Mouse (Mus musculus) lung, embryonic 16.5 days (tissue): ENCODE measurements at regions not wholly inside any gene's neighbourhood (a gene's known extent, or its start where the extent isn't known, plus 50 kb on each side); places are given as distances from the start of the nearest gene placed in this dataset.
A peak's percentile ranks its signal among the peaks of the same experiment; 100 is the strongest.

Experiments used
- ATAC-seq: fragments of 200-750 bp; cut with Nextera tagmentation; 2 replicates; pipeline ENCODE4 v1.8.0; 2017; ENCODE audit warnings: low read depth, mild to moderate bottlenecking, moderate library complexity
- H3K27ac ChIP-seq: fragments of 300-500 bp; sonication (generic); 2 replicates; pipeline ENCODE4 v1.5.1; 2014; ENCODE audit warnings: mild to moderate bottlenecking, control low read depth, low read length
- H3K27me3 ChIP-seq: fragments of 300-500 bp; sonication (generic); 2 replicates; pipeline ENCODE4 v1.6.1; 2014; ENCODE audit warnings: low read depth, low read length, mixed read lengths; ENCODE audit not compliant: control insufficient read depth, insufficient read depth
- H3K36me3 ChIP-seq: fragments of 300-500 bp; sonication (generic); 2 replicates; pipeline ENCODE4 v1.6.1; 2014; ENCODE audit warnings: low read length; ENCODE audit not compliant: control insufficient read depth, insufficient read depth
- H3K4me1 ChIP-seq: fragments of 300-500 bp; sonication (generic); replicated peaks from 2 replicates; pipeline ENCODE4 v1.6.1; 2014; ENCODE audit warnings: low read length, mixed read lengths; ENCODE audit not compliant: control insufficient read depth, insufficient read depth
- H3K4me2 ChIP-seq: fragments of 300-500 bp; sonication (generic); 2 replicates; pipeline ENCODE4 v1.6.1; 2014; ENCODE audit warnings: low read depth, low read length, control low read depth
- H3K4me3 ChIP-seq: fragments of 300-500 bp; sonication (generic); 2 replicates; pipeline ENCODE4 v1.5.1; 2014; ENCODE audit warnings: mild to moderate bottlenecking, low read length, control low read depth
- H3K9ac ChIP-seq: fragments of 300-500 bp; sonication (generic); 2 replicates; pipeline ENCODE4 v1.6.1; 2014; ENCODE audit warnings: low read length, control low read depth
- H3K9me3 ChIP-seq: fragments of 300-500 bp; sonication (generic); 2 replicates; pipeline ENCODE4 v1.6.1; 2016; ENCODE audit warnings: low read length; ENCODE audit not compliant: control insufficient read depth
- WGBS: fragments of 180-500 bp; shearing (Covaris S2); extraction: QIAGEN DNeasy Blood & Tissue Kit; methylation state at CpG from one replicate; pipeline ENCODE4 v1.1.7; 2014; 5-methylcytosine and 5-hydroxymethylcytosine counted together

DNA sequence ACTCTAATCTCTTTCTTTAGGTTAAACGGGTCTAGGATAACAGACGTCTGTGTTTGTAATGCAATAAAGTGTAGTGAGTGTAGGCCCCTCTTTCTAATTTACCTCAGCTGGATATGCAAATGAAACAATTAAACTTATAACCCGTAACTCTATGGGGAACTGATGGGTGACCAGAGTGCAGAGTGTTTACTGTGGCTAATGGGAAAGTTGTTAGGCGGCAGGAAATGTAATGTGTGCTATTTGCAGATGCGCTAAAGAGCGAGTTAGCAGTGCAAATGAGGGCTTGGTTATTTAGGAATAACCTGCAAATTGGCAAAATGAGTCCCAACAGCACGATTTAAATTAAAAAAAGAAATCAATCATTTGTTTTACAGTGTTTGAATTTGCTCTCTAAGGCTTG, 168.8 kb upstream of the Psmd7 start:
- no peak for ATAC-seq
- no peaks in the 10 kb centered on the region for H3K4me1 ChIP-seq
- WGBS: 66% methylated on average over 7 of the region's 7 CpGs
- no peak overlapping the region for H3K4me2 ChIP-seq
- H3K27me3 ChIP-seq: no peaks in the 10 kb centered on the region
- H3K36me3 ChIP-seq: no peaks in the 10 kb centered on the region
- H3K9me3 ChIP-seq: no peaks in the 10 kb centered on the region; the same call in 1 of the 2 replicates
- H3K27ac ChIP-seq: no peak overlapping the region
- no peak overlapping the region for H3K9ac ChIP-seq
- no peak overlapping the region for H3K4me3 ChIP-seq

DNA sequence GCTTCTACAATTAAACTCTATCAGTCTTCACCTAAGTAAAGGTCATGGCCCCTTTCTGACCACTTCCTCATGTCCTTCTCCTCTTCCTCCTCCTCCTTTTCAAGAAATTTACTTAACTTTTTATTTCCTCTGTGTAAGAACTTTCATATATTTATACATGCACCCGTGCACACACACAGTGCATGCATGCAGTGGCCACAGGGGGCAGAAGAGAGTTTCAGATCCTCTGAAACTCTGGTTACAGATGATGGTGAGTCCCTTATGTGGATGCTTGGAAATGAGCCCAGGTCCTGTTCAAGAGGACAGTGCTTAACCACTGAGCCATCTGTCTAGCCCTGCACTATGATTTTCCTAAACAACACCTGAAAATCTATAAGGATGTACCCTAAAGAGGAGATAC, 170.4 kb upstream of the Psmd7 start:
- Histone ChIP-seq H3K36me3 (no peaks in the 10 kb centered on the region), H3K9ac (no peak overlapping the region), H3K4me3 (no peak overlapping the region), H3K27me3 (no peaks in the 10 kb centered on the region), H3K4me2 (no peak overlapping the region), H3K27ac (no peak overlapping the region), H3K9me3 (no peaks in the 10 kb centered on the region; the same call in 1 of the 2 replicates), H3K4me1 (no peaks in the 10 kb centered on the region)
- 76% methylated on average over 1 of the region's 1 CpGs for WGBS
- ATAC-seq: no peak

DNA sequence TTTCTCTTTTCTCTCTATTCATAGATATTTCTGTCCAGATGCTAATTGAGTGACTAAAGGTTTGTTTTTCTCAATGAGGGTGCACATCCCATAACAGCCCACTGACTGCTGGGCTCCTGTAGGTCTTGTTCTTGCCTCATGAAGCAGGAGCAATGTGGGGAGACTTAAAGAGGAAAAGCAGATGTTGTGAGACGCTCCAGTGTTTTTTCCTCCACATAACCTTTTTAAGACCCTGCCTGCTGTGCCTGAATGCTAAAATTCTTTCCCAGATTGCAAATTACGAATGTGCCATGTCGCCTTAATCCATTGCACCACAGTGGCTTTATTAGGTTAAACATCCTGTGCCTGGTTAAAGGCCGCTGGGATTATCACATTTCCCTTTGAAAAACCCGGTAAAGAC, 165.5 kb upstream of the Zfhx3 start:
- ATAC-seq: no peak
- 19% methylated on average over 5 of the region's 5 CpGs for WGBS
- no peak overlapping the region for H3K27ac ChIP-seq
- no peaks in the 10 kb centered on the region for H3K36me3 ChIP-seq
- no peak overlapping the region for H3K4me2 ChIP-seq
- no peaks in the 10 kb centered on the region for H3K4me1 ChIP-seq
- no peaks in the 10 kb centered on the region for H3K9me3 ChIP-seq
- no peaks in the 10 kb centered on the region for H3K27me3 ChIP-seq
- no peak overlapping the region for H3K4me3 ChIP-seq
- no peak overlapping the region for H3K9ac ChIP-seq

DNA sequence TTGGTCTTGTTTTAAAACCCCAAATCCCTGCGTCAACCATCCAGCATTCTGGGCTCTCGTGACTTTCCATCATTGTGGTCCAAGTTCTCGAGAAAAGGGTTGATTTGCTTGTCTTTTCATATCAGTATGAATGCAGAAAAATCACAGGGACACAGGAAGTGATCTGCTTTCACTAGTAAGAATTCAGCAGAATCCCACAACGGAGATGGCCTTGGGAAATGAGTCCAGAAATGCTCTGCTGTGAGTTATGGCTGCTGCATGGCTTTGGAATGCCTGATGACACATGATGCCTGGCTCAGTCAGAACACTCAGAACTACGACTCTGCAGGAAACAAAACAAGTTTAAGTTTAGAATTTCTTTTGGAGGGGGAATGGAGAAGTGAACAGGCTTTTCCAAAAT, 156.7 kb upstream of the Zfhx3 start:
- Histone ChIP-seq H3K9me3 (no peaks in the 10 kb centered on the region), H3K4me3 (no peak overlapping the region), H3K4me2 (no peak overlapping the region), H3K4me1 (no peaks in the 10 kb centered on the region), H3K27me3 (no peaks in the 10 kb centered on the region), H3K36me3 (no peaks in the 10 kb centered on the region), H3K27ac (no peak overlapping the region), H3K9ac (no peak overlapping the region)
- no peak for ATAC-seq
- 65% methylated on average over 5 of the region's 5 CpGs for WGBS

DNA sequence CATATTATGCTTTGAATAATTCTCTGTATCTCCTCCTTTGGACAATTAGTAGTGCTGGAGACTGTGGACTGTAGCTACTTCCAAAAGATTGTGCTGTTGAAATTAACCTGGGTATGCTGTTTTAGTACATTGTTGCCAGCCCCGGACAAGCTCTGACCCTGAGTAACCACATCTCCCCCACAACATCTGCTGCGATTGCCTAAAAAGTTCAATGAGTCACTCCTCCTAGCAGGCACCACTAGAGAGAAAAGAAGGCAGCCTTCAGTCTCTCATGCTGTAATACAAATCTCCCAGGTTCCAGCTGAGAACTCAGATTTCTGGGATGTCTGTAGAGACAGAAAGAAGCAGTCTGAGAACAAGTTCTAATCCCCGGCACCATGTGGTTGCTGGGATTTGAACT, 150.2 kb upstream of the Zfhx3 start:
- no peak for ATAC-seq
- H3K27me3 ChIP-seq: no peaks in the 10 kb centered on the region
- H3K4me2 ChIP-seq: no peak overlapping the region
- no peaks in the 10 kb centered on the region for H3K9me3 ChIP-seq
- H3K4me3 ChIP-seq: no peak overlapping the region
- H3K4me1 ChIP-seq: no peaks in the 10 kb centered on the region
- no peak overlapping the region for H3K27ac ChIP-seq
- H3K9ac ChIP-seq: no peak overlapping the region
- no peaks in the 10 kb centered on the region for H3K36me3 ChIP-seq
- WGBS: 88% methylated on average over 3 of the region's 3 CpGs

DNA sequence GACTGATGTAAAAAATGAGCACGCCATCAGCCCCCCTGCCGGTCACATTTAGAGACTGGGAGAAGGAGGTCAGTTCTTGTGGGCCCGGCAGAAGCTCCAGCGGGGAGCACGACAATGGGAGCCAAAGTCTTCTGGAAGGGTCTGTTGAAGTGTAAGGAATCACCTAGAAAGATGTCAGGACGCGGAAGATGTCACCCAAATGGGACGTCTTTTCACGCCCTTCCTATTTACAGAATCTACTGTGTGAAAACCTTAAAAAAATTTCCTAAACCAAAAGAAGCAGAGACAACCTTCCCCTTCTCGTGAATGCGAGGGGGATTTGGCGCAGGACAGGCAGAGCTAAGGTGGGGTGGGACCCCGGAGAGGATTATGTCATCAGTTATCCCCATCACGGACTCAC, 127.5 kb upstream of the Zfhx3 start:
- Histone ChIP-seq H3K27me3 (no peaks in the 10 kb centered on the region; the same call in 1 of the 2 replicates), H3K4me3 (no peak overlapping the region), H3K9ac (no peak overlapping the region), H3K36me3 (no peaks in the 10 kb centered on the region), H3K4me2 (no peak overlapping the region), H3K27ac (no peak overlapping the region), H3K4me1 (no peaks in the 10 kb centered on the region), H3K9me3 (no peaks in the 10 kb centered on the region)
- ATAC-seq: no peak
- WGBS: 76% methylated on average over 14 of the region's 14 CpGs

DNA sequence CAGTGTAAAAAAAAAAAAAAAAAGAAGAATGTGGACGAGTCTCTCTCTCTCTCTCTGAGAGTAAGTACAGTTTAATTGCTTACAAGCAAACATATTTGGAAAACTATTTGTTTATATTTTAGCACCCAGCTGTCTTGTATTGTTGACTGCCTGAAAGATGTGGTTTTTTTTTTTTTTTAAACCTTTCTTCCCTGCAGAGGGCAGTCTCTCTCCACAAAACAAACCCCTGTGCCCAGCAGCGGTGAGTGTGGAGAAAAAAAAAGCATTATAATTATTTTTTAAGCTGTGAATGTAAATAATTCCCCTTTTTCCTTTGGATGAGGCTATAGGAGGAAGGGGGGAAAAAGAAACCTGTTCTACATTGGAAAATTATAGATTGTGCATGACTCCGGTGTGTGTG, 126.7 kb upstream of the Zfhx3 start:
- H3K9ac ChIP-seq: no peak overlapping the region
- peaks cover 4% of the 10 kb centered on the region; the same call in 1 of the 2 replicates for H3K4me1 ChIP-seq
- no peak overlapping the region for H3K4me3 ChIP-seq
- ATAC-seq: 0 out of 2 replicates have a peak, but pooled peaks have one; percentile 28
- H3K36me3 ChIP-seq: no peaks in the 10 kb centered on the region
- 18% methylated on average over 3 of the region's 3 CpGs for WGBS
- no peaks in the 10 kb centered on the region; the same call in 1 of the 2 replicates for H3K27me3 ChIP-seq
- H3K27ac ChIP-seq: no peak overlapping the region
- no peaks in the 10 kb centered on the region for H3K9me3 ChIP-seq
- no peak overlapping the region for H3K4me2 ChIP-seq

DNA sequence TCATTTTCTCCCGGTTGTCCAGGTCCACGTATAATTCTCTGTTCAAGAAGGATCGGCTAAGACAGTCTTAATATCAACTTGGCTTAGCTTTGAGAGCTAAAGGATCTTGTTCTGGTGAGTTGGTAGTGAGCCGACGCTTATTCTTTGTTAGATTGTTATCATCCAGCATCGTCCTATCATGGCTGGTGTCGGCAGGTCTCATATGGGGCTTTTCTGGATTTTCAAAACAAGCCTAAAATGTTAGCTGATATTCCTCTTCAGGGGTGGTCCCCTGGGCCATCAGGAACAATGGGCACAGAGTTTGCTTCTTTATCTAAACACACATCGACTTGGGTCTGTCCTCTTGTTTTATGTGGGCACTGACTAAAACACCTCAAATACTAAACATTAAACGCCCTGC, 124.6 kb upstream of the Zfhx3 start:
- H3K27me3 ChIP-seq: no peaks in the 10 kb centered on the region; the same call in 1 of the 2 replicates
- ATAC-seq: no peak
- H3K9ac ChIP-seq: no peak overlapping the region
- H3K9me3 ChIP-seq: no peaks in the 10 kb centered on the region
- WGBS: 69% methylated on average over 9 of the region's 9 CpGs
- H3K4me1 ChIP-seq: peaks cover 4% of the 10 kb centered on the region; the same call in 1 of the 2 replicates
- no peaks in the 10 kb centered on the region for H3K36me3 ChIP-seq
- H3K27ac ChIP-seq: no peak overlapping the region
- H3K4me3 ChIP-seq: no peak overlapping the region
- no peak overlapping the region for H3K4me2 ChIP-seq

DNA sequence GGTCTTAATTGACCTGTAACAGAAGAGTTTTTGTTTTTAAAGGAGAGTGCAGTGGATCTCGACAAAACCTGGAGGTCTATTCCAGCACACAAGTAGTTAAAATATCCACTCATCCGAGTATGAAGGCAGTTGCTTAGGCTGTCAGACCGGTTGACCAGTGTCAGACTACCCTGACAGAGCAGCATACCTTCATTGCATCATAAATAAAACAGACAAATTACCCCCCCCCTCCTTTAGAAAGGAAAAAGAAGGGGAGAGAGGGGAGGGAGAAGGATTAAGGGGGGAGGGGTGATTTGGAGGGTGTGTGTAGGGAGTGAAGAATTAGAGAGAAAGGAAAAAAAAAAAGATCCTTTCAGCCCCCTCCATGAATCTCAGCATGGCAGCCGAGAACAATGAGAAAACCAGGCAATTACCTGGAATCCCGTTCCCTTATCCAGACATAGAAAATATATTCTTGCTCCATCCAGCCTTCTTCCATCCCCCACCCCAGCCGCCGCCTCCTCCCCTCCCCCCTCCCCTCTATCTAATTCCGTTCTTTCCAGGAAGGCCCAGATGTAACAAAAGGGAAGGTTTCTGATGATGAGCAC, 122.2 kb upstream of the Zfhx3 start:
- Histone ChIP-seq H3K9me3 (no peaks in the 10 kb centered on the region), H3K4me3 (no peak overlapping the region), H3K4me1 (peaks cover 12% of the 10 kb centered on the region; the same call in 1 of the 2 replicates), H3K27me3 (no peaks in the 10 kb centered on the region; the same call in 1 of the 2 replicates), H3K4me2 (peak overlapping the region; percentile 0; the same call in 1 of the 2 replicates), H3K27ac (no peak overlapping the region), H3K9ac (no peak overlapping the region), H3K36me3 (no peaks in the 10 kb centered on the region)
- ATAC-seq: peak; percentile 27; the same call in 1 of the 2 replicates
- WGBS: 8% methylated on average over 8 of the region's 8 CpGs
